Mouse (Mus musculus) gastrocnemius, postnatal 36 days (tissue): Measurements from ENCODE around the gene BC025920. TPM values are rescaled to one million over a fixed set of nuclear protein-coding genes. Genes with fewer than 3 reads are reported as not detected.

Experiments used
- DNase-seq, 2 experiments: peaks; one replicate each; pipeline ENCODE4 v3.0.0; 2022
- intact Hi-C: fragments of 180-260 bp; cut with DNase I; formaldehyde crosslinking; loops from one replicate; pipeline ENCODE4 v1.15.1; 2025
- long read RNA-seq, 2 experiments: library from polyadenylated mRNA; stranded (forward); transcript quantifications; one replicate each; pipeline ENCODE4 v2.0.0; 2021
- total RNA-seq, 2 experiments: library from RNA; stranded (reverse); gene quantifications; 2 replicates each; pipeline ENCODE4 v1.2.3; 2021

Gene BC025920
- total RNA-seq, result 1 to 10 TPM; 2.3 TPM
- long read RNA-seq, experiment 1, partial matches to known transcripts, result 0 of 1 reads
- long read RNA-seq, experiment 1, other reads (novel, unspliced or antisense), result 0 of 1 reads
- long read RNA-seq, experiment 2, result 0 reads

DNA sequence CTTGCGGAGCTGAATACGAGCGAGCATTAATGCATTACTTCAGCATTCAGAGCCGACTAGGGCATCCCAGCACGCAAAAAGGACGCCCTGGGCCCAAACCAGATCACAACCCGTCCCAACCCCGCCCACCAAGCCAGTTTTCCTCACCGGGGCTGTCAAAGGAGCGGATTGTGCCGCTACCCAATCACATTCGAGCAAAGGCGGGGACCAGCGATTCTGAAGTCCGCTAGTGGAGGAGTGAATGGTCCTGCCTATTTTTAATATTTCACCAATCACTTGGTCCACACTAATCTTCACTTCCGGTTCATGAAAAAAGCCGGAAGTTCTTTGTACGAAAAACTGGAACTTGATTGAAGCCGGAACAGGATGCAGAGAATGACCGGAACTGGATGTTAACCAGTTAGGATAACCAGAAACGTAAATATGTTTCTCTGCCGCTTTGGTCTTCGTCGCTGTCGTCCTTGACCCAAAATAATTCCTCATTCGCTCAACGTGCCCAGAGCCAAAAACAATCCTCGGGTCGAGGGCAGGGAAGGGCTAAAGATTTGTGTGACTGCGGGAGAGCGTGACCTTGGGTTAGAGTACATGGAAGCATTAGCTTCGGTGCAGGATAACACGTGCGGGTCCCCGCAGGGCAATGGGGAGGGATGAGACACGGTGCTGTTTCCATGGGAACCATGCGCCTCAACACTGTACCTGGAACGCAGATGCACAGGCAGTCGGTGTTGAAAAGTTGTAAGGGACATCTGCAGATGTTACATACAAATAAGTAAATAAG lies at the start of gene BC025920:
BC025920 (plus strand) TSS at position 297 of the 778 bp plus-strand sequence.
- peak; percentile 83 to 94 for DNase-seq
- intact Hi-C loops, result loop anchor here (2.0 kb wide), 1 partner anchor 41 kb away; no protein-coding TSS in a partner anchor

DNA sequence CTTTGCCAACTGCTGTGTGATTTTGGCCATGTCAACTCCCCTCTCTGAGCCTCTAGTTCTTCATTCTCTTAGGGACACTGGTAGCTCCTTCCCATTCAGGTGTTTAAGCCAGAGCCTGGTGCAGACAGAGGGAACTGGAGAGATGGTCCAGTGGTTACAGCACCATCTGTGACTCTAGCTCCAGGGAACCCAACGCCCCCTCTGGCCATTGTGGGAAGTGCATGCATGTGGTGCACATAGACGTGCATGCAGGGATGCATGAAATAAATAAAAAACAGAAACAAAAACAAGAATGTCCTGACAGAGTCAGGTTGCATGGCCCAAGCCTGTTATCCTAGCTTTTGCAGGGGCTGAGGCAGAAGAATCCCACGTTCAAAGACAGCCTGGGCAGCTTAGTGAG lies 49.8 kb upstream of the BC025920 start:
- intact Hi-C loops, result no loop called here
- no peak for DNase-seq

DNA sequence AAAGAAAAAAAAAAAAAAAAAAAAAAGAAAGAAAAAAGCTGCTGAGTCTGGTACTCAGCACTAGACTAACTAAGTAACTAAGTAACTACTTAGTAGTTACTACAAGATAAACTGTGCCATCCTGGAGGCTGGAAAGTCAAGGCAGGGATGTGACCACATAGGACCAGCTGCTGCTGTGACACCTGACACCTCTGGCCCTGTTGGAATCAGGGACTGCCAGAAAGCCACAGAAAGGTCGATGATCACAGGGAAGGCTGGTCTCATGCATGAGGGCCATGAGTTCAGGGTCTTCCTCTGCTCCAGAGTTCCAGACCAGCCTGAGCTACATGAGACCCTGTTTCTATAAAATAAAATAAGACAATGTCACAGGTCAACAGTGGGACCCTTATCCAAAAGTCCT lies 48.6 kb upstream of the BC025920 start:
- no peak for DNase-seq
- intact Hi-C loops, result no loop called here

DNA sequence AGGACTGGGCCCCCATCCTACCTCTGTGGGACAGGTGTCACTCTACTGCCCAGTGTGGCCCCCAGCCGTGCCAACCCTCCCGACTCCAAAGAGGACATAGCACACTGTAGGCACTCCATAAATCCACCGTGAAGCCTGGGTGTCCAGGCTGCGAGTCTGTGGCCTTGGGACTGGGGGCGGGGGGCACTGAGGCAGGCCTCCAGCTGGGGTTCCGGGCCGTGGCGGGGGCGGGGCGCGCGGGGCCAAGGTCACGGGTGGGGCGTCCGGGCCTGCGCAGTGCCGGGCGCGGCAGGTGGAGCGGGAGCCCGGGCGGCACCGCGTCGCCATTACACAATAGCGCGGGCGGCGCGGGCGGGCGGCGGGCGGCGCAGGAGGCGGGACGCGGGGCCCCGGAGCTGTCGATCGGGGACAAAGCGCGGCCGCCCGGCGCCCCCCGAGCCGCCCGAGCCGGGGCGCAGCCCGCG lies 46.9 kb upstream of the BC025920 start, which contains the start of gene Aes:
Aes (plus strand) TSS at position 326 of the 464 bp plus-strand sequence.
- intact Hi-C loops, result no loop called here

DNA sequence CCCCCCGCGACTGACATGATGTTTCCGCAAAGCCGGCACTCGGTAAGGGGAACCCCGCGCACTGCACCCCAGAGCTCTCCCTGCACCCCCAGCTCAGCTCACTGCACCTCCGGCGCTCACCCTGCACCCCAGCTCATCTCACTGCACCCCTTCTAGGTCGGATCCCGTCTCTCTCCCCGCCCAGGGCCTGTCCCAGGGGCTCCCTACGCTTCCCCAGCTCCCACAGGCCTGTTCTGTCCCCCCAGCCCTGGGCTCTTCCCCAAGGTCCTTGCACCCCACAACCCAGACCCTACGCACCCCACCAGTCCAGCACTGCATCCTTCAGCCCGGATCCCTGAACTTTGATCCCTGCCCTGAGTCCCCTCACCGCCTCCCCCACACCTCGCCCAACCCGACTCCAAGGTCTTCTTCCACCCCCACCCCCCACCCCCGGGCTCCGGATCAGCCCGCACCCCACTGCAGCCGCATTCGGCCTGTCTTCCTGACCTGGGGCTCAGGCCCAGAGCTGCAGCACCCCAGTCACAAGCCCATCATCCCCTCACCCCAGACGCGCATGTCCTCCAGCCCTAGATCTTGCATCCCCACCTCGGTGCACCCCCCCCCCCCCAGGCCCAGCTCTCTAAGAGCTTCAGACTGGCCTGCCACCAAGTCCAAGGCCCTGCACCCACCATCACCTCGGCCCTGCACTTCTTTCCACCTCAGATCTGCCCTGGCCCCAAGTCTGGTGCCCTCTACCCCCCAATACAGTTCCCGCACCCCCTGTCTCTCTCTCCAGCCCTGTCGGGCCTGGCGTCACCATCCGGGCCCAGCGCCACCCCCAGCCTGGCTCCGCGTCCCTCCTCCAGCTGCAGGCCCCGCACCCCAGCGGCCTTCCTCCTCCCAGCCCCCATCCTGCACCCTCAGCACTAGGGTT lies 46.2 kb upstream of the BC025920 start:
- DNase-seq, result peak; percentile 63 to 70
- intact Hi-C loops, result no loop called here

More for the DNA sequence above, 46.9 kb upstream of the BC025920 start, which contains the start of gene Aes:
- peak; percentile 67 to 69 for DNase-seq

DNA sequence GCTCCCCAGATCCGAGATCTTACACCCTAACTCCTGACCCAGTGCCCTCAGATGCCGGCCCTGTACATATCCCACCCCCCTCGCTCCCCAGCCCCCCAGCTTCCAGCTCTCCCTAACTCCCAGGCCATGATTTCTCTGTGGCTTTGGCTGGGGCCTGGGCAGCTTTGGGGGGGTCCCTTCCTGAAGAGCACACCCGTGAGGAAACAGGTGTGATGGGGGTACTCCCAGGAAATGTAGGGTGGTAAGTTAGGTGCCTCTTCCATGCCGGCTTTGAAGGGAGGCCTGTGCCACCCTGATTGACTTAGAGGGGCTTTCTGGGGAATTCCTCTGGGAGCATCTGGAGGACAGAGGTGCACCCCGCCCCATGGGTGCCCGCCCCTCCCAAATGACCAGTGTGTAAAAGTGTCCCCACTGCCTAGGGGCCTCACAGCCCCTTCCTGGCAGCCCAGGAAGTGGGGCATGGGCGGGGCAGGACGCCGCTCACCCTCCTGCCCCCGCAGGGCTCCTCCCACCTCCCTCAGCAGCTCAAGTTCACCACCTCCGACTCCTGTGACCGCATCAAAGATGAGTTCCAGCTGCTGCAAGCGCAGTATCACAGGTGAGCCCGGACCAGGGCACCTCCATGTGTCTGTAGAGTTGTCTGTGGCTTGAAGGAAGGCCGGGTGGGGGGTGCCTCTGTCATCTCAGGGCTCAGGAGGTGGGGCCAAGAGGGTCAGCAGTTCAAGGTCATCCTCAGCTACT lies 45.2 kb upstream of the BC025920 start:
- DNase-seq, result no peak
- intact Hi-C loops, result no loop called here

DNA sequence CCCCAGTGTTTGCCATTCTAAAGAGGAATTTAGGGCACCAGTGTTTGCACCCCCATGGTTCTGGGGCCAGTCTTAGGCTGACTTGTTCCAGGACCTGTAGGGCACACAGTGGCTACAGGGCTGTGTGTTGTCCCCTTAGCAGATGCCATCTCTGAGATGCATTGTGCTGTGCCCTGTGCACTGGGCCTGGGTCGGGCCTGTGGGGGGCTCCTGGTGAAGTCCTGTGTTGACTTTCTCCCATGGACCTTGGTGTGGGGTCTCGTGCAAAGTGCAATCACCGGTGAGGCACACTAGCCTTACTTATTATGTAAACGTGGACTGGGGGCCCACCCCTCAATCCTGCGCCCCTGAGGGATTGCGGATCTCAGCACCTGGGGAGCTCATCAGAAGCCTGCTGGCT lies 43.7 kb upstream of the BC025920 start:
- intact Hi-C loops, result no loop called here

DNA sequence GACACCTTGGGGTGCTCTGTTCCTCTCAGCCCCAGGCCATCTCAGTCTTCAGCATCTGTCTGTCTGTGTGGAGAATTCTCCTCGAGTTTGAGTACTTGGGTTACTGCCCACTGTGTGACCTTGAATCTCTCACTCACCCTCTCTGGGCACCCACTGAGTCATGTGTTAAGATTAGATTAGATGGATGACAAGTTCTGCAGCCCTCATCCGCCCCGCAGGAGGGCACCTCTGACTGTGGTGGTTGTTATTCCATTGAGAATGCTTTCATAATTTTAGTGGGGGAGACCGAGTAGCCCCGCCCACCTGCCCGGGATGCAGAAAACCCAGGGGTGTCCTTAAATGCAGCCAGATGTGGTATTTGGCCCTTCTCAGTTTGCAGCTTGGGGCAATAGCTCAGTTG lies 42.6 kb upstream of the BC025920 start:
- DNase-seq, result no peak

More for the DNA sequence above, 43.7 kb upstream of the BC025920 start:
- DNase-seq, result no peak

DNA sequence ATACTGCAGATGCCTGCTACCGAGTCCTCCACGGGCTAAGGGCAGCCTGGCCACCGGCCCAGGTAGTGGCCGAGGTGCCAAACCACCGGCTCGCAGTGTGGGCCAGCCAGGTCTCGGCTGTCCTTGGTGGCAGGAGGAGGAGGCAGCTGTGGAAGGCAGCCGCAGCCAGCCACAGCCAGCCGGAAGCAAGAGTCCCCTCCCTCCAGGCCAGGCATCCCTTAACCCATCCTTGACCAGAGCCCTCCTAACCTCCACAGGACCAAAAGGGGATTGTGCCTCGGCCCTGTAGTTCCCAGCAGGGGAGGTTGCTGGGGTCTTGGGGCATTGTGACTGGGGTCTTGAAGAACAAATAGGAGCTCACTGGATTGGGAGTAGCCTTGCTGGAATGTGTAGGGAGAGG lies 41.9 kb upstream of the BC025920 start:
- intact Hi-C loops, result loop anchor here (2.0 kb wide), 1 partner anchor 41 kb away; no protein-coding TSS in a partner anchor
- DNase-seq, result no peak

More for the DNA sequence above, 42.6 kb upstream of the BC025920 start:
- intact Hi-C loops, result no loop called here

DNA sequence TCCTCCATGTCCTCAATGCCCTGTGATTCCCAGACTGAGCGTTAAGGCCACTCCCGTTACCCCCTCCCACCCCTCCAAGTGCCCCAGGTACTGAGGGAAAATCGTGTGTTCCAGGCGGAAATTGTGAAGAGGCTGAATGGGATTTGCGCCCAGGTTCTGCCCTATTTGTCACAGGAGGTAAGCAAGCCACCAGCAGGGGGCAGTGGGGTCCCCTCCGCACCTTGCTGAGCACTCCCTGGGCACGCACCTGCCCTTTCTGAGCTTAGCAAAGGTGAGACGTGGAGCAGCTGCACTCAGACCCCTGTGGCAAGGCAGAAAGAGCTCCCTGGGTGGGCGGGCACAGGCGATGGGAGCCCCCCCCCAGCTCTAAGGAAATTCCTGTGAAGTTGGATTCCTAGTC lies 41.3 kb upstream of the BC025920 start:
- intact Hi-C loops, result loop anchor here (2.0 kb wide), 1 partner anchor 40 kb away; no protein-coding TSS in a partner anchor

DNA sequence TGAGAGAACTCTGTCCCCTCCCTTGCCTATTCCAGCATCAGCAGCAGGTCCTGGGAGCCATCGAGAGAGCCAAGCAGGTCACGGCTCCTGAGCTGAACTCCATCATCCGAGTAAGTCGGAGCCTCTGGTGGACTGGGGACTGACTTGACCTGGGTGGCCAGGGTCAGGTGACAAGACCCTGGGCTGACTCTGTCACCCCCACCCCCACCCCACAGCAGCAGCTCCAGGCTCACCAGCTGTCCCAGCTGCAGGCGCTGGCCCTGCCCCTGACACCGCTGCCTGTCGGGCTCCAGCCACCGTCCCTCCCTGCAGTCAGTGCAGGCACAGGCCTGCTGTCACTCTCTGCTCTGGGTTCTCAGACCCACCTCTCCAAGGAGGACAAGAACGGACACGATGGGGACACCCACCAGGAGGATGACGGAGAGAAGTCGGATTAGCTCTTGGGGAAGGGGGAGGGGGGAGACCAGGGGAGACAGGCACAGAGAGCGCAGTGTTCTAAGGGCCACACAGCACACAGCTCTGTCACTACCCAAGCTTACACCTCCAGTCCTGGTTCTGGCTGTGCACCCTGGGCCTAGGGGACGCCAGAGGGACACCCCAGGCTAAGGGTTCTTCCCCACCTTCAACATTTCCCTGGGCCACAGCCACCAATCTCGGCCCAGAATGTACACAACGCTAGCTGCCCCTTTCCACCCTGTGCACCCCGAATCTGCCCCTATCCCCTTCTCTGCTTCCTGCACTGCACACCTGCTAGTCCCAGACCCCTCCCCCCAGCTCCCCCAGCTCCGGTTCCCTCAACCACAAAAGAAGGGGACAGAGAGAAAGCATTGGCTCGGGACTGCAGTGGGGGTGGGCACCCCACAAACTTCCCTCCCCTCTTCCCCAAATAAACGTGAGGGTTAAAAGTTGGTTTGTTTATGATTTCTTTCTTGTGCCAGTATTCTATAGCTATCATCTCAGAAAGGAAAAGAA lies 40.5 kb upstream of the BC025920 start:
- DNase-seq, result no peak
- intact Hi-C loops, result loop anchor here (2.0 kb wide), 1 partner anchor 39 kb away; no protein-coding TSS in a partner anchor

More for the DNA sequence above, 41.3 kb upstream of the BC025920 start:
- DNase-seq, result peak in 1 of 2 experiments; percentile 55

DNA sequence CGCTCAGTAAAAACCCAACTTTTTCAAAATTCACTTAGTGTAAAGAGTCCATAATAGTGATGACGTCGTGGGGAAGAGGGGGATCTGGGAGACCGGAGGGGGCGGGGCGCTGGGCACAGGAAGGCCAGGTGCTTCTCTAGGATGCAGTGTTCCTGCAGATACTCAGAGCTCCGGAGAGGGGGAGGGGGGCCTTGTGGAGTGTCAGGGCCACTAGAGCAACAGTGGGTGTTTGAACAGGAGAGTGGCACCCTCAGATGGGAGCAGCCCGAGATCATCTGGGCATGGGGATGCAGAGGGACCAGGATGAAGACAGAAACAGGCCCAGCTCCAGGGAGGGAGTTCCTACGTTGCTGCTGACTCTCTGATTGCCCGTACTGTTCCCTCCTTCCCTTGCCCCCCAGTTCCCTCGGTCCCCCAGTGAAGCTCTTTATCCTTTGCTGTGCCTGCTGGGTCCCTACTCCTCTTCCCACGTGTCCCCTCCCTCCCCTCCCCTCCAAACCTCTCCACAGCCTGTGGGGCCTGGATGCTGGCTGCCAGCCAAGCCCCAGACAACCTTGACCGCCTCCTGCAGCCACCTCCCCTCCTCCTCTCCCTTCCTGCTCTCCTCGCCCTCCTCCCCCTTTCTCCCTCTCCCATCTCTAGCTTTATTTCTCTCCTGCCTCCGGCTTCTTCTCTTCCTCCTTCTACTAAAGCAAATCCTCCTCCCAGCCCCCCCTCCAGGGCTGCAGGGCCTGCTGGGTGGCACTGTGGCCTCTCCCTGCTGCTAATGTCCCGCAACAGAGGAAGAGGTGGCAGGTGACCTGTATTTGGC lies 37.5 kb upstream of the BC025920 start:
- DNase-seq, result no peak
- intact Hi-C loops, result no loop called here

DNA sequence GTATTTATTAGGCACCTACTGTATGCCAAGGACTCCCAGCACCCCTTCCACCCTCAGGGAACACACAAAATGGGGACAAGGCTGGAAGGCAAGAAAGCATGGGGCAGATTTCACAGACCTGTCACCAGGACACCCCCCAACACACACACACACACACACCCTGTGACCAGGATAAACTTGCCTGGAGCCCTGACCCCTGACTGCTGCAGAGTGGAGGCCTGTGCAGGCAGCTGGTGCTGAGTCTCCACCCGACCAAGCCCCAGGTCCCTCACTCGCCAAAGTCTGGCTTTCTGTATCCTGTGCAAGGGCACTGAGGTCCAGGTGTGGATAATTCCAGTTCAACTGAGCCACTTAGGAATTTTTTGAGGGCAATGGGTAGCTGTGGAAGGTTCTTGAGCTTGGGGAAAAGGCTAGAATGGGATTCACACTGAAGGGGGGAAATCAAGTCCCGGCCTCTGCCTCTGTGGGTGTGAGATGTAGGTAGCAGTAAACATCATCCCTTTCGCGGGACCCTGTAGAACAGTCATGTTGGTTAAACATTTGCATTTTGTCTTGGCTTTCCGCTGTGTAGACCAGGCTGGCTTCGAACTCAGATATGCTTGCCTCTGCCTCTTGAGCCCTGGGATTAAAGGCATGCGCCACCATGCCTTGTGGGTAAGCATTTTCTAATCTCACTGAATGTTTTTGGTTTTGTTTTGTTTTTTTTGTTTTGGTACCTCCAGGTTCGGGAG lies 36.4 kb upstream of the BC025920 start:
- intact Hi-C loops, result no loop called here
- DNase-seq, result no peak

DNA sequence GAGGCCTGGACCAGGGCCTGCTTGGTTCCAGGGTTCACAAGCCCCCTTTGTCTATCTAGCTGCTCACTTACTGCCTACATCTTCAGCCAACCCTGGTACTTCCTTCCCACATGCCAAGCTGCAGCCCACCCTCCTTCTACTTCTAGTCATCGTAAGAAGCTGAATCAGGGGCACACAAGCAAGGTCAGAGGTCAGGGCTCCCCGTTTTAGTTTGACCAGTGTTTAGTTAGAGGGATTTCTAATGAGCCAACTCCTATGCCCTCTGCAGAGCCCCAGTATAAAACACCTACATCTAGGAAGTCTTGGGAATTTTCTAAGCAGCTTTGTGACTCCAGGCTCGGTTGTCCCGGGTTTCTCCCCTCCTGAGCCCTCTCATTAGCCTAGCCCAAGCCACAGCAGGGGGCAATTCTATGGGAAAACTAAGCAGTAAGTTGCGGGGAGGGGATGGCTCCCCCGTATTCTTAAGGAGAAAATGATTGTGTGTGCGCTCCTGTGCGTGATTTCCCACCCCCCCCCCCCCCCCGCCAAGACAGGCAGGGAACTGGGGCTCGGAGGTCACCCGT lies 35.8 kb upstream of the BC025920 start:
- intact Hi-C loops, result no loop called here
- DNase-seq, result no peak

DNA sequence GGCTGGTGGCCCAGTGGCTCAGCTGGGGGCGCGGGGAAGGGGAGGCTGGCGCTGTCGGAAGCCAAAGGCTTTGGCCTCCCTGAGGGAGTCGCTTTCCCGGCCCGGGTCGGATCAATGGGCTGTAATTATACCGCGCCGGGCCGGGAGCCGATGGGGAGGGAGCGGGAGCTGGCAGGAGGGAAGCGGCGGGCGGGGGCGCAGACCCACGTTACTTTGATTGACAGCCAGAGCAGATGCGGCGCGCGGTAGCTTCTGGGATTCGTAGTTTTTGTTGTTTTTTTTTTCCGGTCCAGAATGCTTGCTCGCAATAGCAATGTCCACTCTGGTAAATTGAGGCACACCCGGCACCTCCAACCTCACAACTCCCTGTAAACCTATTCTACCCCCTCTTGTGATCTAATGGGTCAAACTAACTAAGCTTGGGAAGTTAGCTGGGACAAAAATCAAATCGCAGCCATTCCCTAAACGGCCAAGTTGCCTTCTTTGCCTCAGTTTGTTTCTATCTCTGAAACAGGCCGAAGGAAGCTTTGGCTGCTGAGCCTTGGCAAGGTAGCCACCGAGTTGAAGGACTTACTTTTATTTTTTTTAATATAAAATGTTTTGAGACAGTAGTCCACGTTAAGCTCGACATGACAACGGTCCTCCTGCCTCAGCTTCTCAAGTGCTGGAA lies 35.1 kb upstream of the BC025920 start:
- intact Hi-C loops, result no loop called here
- DNase-seq, result peak; percentile 88 to 92

DNA sequence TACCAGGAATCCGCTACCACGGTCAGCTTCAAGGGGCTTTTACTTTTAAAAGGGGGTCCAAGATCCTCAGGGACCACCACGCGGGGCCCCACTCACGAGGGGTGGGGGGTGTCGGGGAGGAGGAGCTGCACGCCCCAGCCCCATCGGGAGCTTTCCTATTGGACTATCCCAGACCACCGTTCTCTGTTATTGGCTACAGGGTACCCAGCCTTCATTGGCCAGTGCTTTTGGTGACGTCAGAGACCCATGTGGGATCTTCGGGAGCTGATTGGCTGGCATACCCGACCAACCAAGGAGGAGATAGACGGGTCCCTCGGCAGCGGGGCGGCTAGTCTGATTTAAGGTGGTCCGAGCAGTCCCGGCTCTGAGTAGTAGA lies 34.6 kb upstream of the BC025920 start:
- intact Hi-C loops, result no loop called here
- peak; percentile 98 for DNase-seq
